Mouse (Mus musculus): ENCODE data around the gene Fahd2a.

The Fahd2a gene

GRCm38 (mm10) chr2:127430238-127430637, 14.1 kb downstream of the Fahd2a start:
- DNase-seq = no peak

- DNase-seq = no peak
Measured at GRCm38 (mm10) chr2:127424977-127425376, 19.4 kb downstream of the Fahd2a start, which contains the start of gene Gpat2. TSS of gene Gpat2 (plus strand) at chr2:127425199.

GRCm38 (mm10) chr2:127418266-127418970, 25.9 kb downstream of the Fahd2a start:
- no peak for DNase-seq

- DNase-seq = no peak
Measured at GRCm38 (mm10) chr2:127416706-127417105, 27.7 kb downstream of the Fahd2a start.

GRCm38 (mm10) chr2:127415806-127416205, 28.6 kb downstream of the Fahd2a start:
- DNase-seq = no peak

- no peak for DNase-seq
Measured at GRCm38 (mm10) chr2:127411126-127411525, 33.2 kb downstream of the Fahd2a start.

- no peak for DNase-seq
Measured at GRCm38 (mm10) chr2:127398738-127399137, 45.6 kb downstream of the Fahd2a start.

GRCm38 (mm10) chr2:127394606-127395161, 49.7 kb downstream of the Fahd2a start:
- DNase-seq = no peak

GRCm38 (mm10) chr2:127391323-127391722, 53.0 kb downstream of the Fahd2a start:
- DNase-seq = no peak

GRCm38 (mm10) chr2:127390846-127391245, 53.5 kb downstream of the Fahd2a start:
- DNase-seq = no peak

GRCm38 (mm10) chr2:127390352-127390751, 54.0 kb downstream of the Fahd2a start:
- DNase-seq = no peak

GRCm38 (mm10) chr2:127387521-127387920, 56.8 kb downstream of the Fahd2a start:
- DNase-seq = no peak
